Mouse (Mus musculus) thymus, postnatal 10 days (tissue): ENCODE data around the gene Mb.
A peak's percentile ranks its signal among the peaks of the same experiment; 100 is the strongest.

Source experiments
- DNase-seq, 2 experiments: peaks; one replicate each; pipeline ENCODE4 v3.0.0; 2021; ENCODE audit warnings: low spot score in 2 of 2

Gene Mb

GRCm38 (mm10) chr15:77050570-77050969 lies at the start of gene Mb:
Gene Mb (minus strand): TSS chr15:77050670.
- no peak for DNase-seq

GRCm38 (mm10) chr15:77099756-77100155 lies 49.3 kb upstream of the Mb start:
- DNase-seq = no peak

- no peak for DNase-seq
Measured at GRCm38 (mm10) chr15:77097358-77097757, 46.9 kb upstream of the Mb start.

GRCm38 (mm10) chr15:77095216-77095615 lies 44.7 kb upstream of the Mb start:
- DNase-seq = no peak

- DNase-seq = no peak
Measured at GRCm38 (mm10) chr15:77094431-77094830, 44.0 kb upstream of the Mb start.

- DNase-seq = no peak
Measured at GRCm38 (mm10) chr15:77091394-77091793, 40.9 kb upstream of the Mb start.

GRCm38 (mm10) chr15:77090531-77090930 lies 40.1 kb upstream of the Mb start:
- DNase-seq = no peak

- no peak for DNase-seq
Measured at GRCm38 (mm10) chr15:77089249-77089648, 38.8 kb upstream of the Mb start.

- no peak for DNase-seq
Measured at GRCm38 (mm10) chr15:77086488-77086887, 36.0 kb upstream of the Mb start.

- no peak for DNase-seq
Measured at GRCm38 (mm10) chr15:77085818-77086217, 35.3 kb upstream of the Mb start.

GRCm38 (mm10) chr15:77081454-77081853 lies 31.0 kb upstream of the Mb start:
- no peak for DNase-seq

GRCm38 (mm10) chr15:77080684-77081254 lies 30.3 kb upstream of the Mb start:
- no peak for DNase-seq

- no peak for DNase-seq
Measured at GRCm38 (mm10) chr15:77079890-77080361, 29.5 kb upstream of the Mb start.

- no peak for DNase-seq
Measured at GRCm38 (mm10) chr15:77079256-77079822, 28.9 kb upstream of the Mb start.

GRCm38 (mm10) chr15:77078786-77079185 lies 28.3 kb upstream of the Mb start:
- DNase-seq = no peak

- no peak for DNase-seq
Measured at GRCm38 (mm10) chr15:77077906-77078305, 27.4 kb upstream of the Mb start.

- no peak for DNase-seq
Measured at GRCm38 (mm10) chr15:77076523-77076922, 26.1 kb upstream of the Mb start.

- no peak for DNase-seq
Measured at GRCm38 (mm10) chr15:77072556-77073163, 22.2 kb upstream of the Mb start.

- DNase-seq = peak; percentile 78 to 84
Measured at GRCm38 (mm10) chr15:77071501-77071900, 21.0 kb upstream of the Mb start.

- no peak for DNase-seq
Measured at GRCm38 (mm10) chr15:77070745-77071268, 20.3 kb upstream of the Mb start.

GRCm38 (mm10) chr15:77069019-77069418 lies 18.5 kb upstream of the Mb start:
- no peak for DNase-seq

- DNase-seq = no peak
Measured at GRCm38 (mm10) chr15:77068439-77068861, 18.0 kb upstream of the Mb start.

GRCm38 (mm10) chr15:77066233-77066632 lies 15.8 kb upstream of the Mb start:
- DNase-seq = no peak
